Mouse (Mus musculus) heart, embryonic 11.5 days (tissue): ENCODE data around the gene Iqch. TPM values are rescaled to one million over a fixed set of nuclear protein-coding genes. Genes with fewer than 3 reads are reported as not detected.

Experiments
- ATAC-seq: fragments of 200-750 bp; cut with Nextera tagmentation; replicated peaks from 2 replicates; pipeline ENCODE4 v1.8.0; 2017; ENCODE audit warnings: moderate library complexity; ENCODE audit not compliant: insufficient number of reproducible peaks, low FRiP score, low TSS enrichment
- H3K27ac ChIP-seq: fragments of 300-500 bp; sonication (generic); 2 replicates; pipeline ENCODE4 v1.5.1; 2014; ENCODE audit warnings: mild to moderate bottlenecking, low read depth, low read length
- H3K27me3 ChIP-seq: fragments of 300-500 bp; sonication (generic); 2 replicates; pipeline ENCODE4 v1.6.1; 2014; ENCODE audit warnings: mild to moderate bottlenecking, low read length, mixed read lengths; ENCODE audit not compliant: control insufficient read depth, insufficient read depth
- H3K36me3 ChIP-seq: fragments of 300-500 bp; sonication (generic); 2 replicates; pipeline ENCODE4 v1.6.1; 2014; ENCODE audit warnings: mild to moderate bottlenecking, low read length, moderate library complexity, mixed read lengths; ENCODE audit not compliant: control insufficient read depth, insufficient read depth
- H3K4me1 ChIP-seq: fragments of 300-500 bp; sonication (generic); 2 replicates; pipeline ENCODE4 v1.6.1; 2014; ENCODE audit warnings: low read length; ENCODE audit not compliant: control insufficient read depth, insufficient read depth
- H3K4me2 ChIP-seq: fragments of 300-500 bp; sonication (generic); 2 replicates; pipeline ENCODE4 v1.6.1; 2014; ENCODE audit warnings: mild to moderate bottlenecking, moderate library complexity
- H3K4me3 ChIP-seq: fragments of 300-500 bp; sonication (generic); 2 replicates; pipeline ENCODE4 v1.5.1; 2014; ENCODE audit warnings: low read depth, low read length
- H3K9ac ChIP-seq: fragments of 300-500 bp; sonication (generic); 2 replicates; pipeline ENCODE4 v1.6.1; 2014; ENCODE audit warnings: mild to moderate bottlenecking, low read depth, low read length, moderate library complexity
- H3K9me3 ChIP-seq: fragments of 300-500 bp; sonication (generic); replicated peaks from 2 replicates; pipeline ENCODE4 v1.6.1; 2016; ENCODE audit warnings: low read length; ENCODE audit not compliant: control insufficient read depth
- WGBS: fragments of 180-500 bp; shearing (Covaris S2); extraction: QIAGEN DNeasy Blood & Tissue Kit; methylation state at CpG from one replicate; pipeline ENCODE4 v1.1.7; 2014; ENCODE audit not compliant: insufficient replicate concordance; 5-methylcytosine and 5-hydroxymethylcytosine counted together
- polyA plus RNA-seq: library from polyadenylated mRNA; unstranded; fragments of >200 nt; fragmentation: Nextera tagmentation; extraction: Ambion mirVana; gene quantifications from 2 replicates; pipeline ENCODE4 v1.2.1, GENCODE M21; 2014

The Iqch gene
- polyA plus RNA-seq, 1 experiment from 2014 or later: 0.11 TPM

DNA sequence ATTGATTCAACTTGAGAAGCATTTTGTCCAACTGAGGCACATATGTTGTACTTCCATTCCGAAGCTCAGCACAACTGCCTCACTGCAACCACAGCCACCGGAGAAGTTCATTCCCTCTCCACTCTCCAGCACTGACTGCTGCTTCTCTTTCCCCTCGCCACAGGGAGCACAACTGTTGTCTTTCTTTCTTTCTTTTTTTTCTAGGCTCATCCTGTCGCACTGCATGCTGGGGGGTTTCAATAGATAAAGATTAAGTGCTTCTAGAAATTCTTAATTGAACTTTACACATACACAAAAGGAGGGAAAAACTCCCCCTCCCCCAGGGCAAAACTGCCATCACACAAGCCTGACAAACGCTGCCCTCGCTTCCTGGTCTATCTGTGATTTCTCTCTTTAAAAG lies 113.1 kb downstream of the Iqch start:
- WGBS: 63% methylated on average over 6 of the region's 6 CpGs

DNA sequence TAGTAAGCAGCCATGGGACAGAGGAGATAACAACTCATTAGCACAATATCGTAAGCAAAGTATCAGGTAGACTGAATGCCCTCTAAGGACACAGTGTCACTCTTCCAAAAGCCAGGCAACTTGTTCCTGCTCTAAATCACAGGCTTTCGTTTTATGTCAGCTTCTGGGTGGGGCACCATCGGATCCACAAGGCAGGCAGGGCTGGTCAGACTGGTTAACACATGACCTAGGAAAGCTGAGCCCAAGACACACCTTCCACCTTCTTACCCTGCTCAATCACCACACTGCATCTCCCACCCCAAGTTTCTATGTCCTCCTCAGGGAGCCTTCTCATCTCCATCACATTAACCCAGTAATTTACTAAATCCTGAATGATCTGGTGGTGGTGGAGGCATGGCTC lies 136.7 kb downstream of the Iqch start:
- Histone ChIP-seq H3K4me3 (no peak overlapping the region), H3K9me3 (no peaks in the 10 kb centered on the region), H3K27ac (no peak overlapping the region), H3K36me3 (no peaks in the 10 kb centered on the region), H3K27me3 (no peaks in the 10 kb centered on the region), H3K4me1 (no peaks in the 10 kb centered on the region), H3K9ac (no peak overlapping the region), H3K4me2 (no peak overlapping the region)
- ATAC-seq: no peak
- 81% methylated on average over 3 of the region's 3 CpGs for WGBS

More for the DNA sequence above, 113.1 kb downstream of the Iqch start:
- Histone ChIP-seq H3K4me3 (no peak overlapping the region), H3K9me3 (no peaks in the 10 kb centered on the region), H3K4me2 (no peak overlapping the region), H3K27me3 (no peaks in the 10 kb centered on the region), H3K9ac (no peak overlapping the region), H3K36me3 (no peaks in the 10 kb centered on the region), H3K4me1 (peaks cover 4% of the 10 kb centered on the region), H3K27ac (no peak overlapping the region)
- ATAC-seq: no peak

DNA sequence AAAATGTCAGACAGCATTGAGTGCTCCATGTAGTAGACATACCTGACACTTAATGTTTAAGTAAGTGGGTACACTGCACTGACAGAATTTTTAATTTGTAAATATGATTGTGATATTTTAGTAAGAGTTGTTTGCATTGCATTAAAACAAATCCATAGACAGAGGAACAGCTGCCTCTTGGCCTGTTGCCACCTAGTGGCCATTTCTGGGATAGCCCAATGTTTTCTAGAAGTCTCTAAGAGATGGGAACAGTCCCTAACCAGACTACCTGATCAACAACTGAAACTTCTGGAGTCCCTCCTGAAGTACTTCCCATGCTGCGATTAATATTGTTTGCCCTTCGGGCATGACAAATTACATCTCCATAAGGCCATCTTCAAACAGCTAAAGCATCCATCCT lies 140.0 kb downstream of the Iqch start:
- Histone ChIP-seq H3K4me1 (no peaks in the 10 kb centered on the region), H3K27me3 (no peaks in the 10 kb centered on the region), H3K9me3 (no peaks in the 10 kb centered on the region), H3K36me3 (no peaks in the 10 kb centered on the region), H3K27ac (no peak overlapping the region), H3K4me2 (no peak overlapping the region), H3K9ac (no peak overlapping the region), H3K4me3 (no peak overlapping the region)
- no peak for ATAC-seq
- WGBS: 45% methylated on average over 2 of the region's 2 CpGs

DNA sequence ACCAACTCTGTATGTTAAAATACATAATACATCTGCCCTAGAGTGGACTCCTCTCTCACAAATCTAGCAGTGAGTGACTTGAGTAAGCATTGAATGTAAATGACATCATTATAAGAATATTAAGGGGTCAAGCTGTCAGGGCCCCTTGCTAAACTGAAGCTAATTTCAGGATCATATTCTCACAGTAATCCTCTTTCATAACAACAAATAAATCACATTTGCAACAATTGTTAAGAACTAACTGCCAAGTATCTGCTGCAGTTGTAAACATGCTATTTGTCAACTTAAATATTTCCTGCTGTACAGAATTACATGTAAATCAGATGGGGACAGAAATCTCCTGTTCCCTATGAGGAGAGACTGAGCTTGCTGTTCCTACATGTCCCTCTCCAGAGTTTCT lies 145.9 kb downstream of the Iqch start:
- Histone ChIP-seq H3K9me3 (no peaks in the 10 kb centered on the region), H3K27me3 (no peaks in the 10 kb centered on the region), H3K4me2 (no peak overlapping the region), H3K27ac (no peak overlapping the region), H3K4me1 (no peaks in the 10 kb centered on the region), H3K36me3 (no peaks in the 10 kb centered on the region), H3K9ac (no peak overlapping the region), H3K4me3 (no peak overlapping the region)
- ATAC-seq: no peak

DNA sequence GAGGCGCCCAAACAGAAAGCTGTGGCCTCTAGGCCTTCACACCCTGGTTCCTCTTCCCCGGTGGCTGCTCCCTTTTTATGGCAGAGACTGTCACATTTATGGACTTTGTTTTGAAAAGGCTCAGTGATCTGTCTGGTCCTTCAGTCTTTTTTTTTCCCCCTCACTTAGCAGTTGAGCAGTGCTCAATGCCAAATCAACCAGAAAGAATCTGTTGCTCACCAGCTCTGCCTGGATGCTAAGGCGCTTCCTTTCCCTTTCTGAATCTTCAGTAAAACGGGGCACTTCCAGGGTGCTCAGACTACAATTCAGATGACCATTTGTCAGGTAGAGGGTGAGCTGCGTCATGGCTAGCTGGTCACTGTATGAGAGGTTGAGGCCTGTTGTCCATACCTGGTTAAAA lies 148.0 kb downstream of the Iqch start:
- Histone ChIP-seq H3K4me1 (no peaks in the 10 kb centered on the region), H3K27ac (no peak overlapping the region), H3K36me3 (no peaks in the 10 kb centered on the region), H3K9me3 (no peaks in the 10 kb centered on the region), H3K4me3 (no peak overlapping the region), H3K9ac (no peak overlapping the region), H3K27me3 (no peaks in the 10 kb centered on the region), H3K4me2 (no peak overlapping the region)
- WGBS: 76% methylated on average over 5 of the region's 5 CpGs
- no peak for ATAC-seq

DNA sequence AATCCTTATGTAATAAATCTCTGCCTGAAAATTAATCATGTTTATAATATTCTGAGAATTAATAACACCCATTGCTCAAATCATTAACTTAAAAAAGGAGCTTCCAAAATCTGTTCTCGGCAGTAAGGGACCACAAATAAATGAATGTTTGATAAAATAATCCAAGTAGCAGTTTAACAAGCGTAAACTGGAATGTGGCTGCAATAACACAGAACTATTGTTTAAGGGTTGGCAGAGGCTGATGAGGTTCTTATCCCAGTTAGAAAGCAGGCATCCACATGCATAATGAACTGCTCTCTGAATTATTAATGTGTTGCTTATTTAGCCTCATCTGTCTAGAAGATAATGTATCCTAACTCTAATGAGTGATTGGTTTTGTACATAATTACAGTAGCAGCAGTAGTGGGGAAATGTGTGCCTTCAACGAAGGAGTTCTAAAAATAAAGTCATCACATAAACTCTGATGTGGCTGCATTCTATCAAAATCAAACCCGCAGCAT lies 151.7 kb downstream of the Iqch start:
- Histone ChIP-seq H3K4me1 (no peaks in the 10 kb centered on the region), H3K27me3 (no peaks in the 10 kb centered on the region), H3K9me3 (no peaks in the 10 kb centered on the region), H3K4me3 (no peak overlapping the region), H3K27ac (no peak overlapping the region), H3K9ac (no peak overlapping the region), H3K36me3 (no peaks in the 10 kb centered on the region), H3K4me2 (no peak overlapping the region)
- 70% methylated on average over 4 of the region's 4 CpGs for WGBS
- ATAC-seq: no peak

DNA sequence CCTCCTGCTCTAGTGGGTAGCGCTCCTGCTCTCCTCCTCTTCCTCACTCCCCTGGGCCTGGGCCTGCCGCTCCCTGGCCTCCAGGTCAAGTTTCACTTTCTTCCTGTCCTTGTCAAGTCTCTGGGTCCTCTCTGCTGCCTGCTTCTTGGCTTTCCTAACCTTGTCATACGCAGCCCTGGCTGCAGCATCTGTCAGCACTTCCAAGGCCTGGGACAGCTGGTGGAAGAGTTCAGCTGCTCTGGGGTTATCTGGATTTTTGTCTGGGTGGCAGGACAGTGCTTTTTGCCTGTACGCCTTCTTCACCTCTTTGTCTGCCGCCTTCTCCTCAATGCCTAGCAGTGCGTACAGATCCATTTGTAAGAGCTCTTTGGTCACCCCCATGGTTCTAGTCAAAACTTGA lies 158.6 kb downstream of the Iqch start:
- Histone ChIP-seq H3K4me2 (peak overlapping the region; percentile 52), H3K27me3 (no peaks in the 10 kb centered on the region), H3K4me3 (no peak overlapping the region), H3K4me1 (0 out of 2 replicates have a peak, but pooled peaks cover 6% of the 10 kb centered on the region), H3K9me3 (no peaks in the 10 kb centered on the region), H3K36me3 (no peaks in the 10 kb centered on the region), H3K9ac (0 out of 2 replicates have a peak overlapping the region, but pooled peaks have one; percentile 36), H3K27ac (no peak overlapping the region)
- ATAC-seq: no peak
- WGBS: 32% methylated on average over 6 of the region's 6 CpGs

DNA sequence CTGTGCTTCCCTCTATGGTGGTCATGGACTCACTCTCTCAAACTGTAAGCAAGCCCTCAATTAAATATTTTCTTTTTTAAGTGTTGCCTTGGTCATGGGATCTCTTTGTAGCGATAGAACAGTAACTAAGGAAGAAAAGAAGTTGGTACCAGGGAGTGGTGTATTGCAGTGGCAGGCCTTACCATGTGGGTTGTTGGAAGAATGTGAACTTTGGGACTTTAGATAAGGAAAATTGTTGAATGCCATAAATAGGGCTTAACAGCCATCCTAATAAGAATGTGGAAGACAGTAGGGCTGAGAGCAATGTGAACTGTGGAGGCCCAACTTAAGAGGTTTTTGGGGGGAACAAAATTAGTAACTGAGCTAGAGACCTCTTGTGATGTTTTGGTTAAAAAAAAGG lies 171.6 kb downstream of the Iqch start:
- no peaks in the 10 kb centered on the region for H3K36me3 ChIP-seq
- no peak overlapping the region for H3K4me3 ChIP-seq
- no peaks in the 10 kb centered on the region for H3K27me3 ChIP-seq
- no peak for ATAC-seq
- H3K4me1 ChIP-seq: no peaks in the 10 kb centered on the region
- H3K4me2 ChIP-seq: no peak overlapping the region
- H3K9ac ChIP-seq: no peak overlapping the region
- 63% methylated on average over 1 of the region's 1 CpGs for WGBS
- H3K27ac ChIP-seq: no peak overlapping the region
- H3K9me3 ChIP-seq: no peaks in the 10 kb centered on the region

DNA sequence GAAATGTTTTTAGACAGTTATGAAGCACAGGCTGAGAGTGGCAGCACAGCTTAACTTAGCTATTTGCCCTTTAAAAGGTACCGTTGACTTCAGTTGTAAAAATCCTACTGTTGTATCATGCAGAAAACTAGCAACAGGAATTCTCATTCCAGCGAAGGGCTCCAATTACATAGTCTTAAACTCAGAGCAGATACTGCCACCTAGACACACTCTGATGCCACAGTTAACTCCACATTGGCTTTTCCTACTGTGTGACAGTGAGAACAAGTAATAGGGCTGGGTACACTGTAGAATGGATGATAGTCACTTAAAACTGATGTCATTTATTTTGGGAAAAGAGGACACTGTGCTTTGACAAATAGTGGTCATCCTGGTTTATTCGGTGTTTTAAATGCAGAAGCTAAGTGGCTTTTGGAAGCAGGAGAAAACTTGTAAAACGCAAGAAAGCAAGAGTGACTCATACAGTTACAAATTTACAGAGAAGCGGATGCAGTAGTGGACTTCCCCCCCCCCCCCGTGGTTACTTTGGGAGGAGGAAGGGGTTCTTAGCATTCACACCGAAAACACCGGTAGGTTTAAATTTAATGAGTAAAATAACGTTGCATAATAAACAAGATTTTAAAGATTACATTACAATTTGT lies 181.1 kb downstream of the Iqch start:
- no peak overlapping the region for H3K9ac ChIP-seq
- no peaks in the 10 kb centered on the region for H3K9me3 ChIP-seq
- 63% methylated on average over 9 of the region's 9 CpGs for WGBS
- no peak overlapping the region for H3K4me3 ChIP-seq
- no peak overlapping the region for H3K27ac ChIP-seq
- H3K4me2 ChIP-seq: no peak overlapping the region
- ATAC-seq: no peak
- H3K36me3 ChIP-seq: no peaks in the 10 kb centered on the region
- H3K4me1 ChIP-seq: no peaks in the 10 kb centered on the region
- H3K27me3 ChIP-seq: no peaks in the 10 kb centered on the region
